Mouse (Mus musculus): ENCODE data around the gene Atp5mpl. TPM values are rescaled to one million over a fixed set of nuclear protein-coding genes. Genes with fewer than 3 reads are reported as not detected.
"Not testable (repeated sequence)": the region's sequence is repeated elsewhere in the genome, so short reads cannot be mapped to it uniquely, and the experiment has no call there.

The Atp5mpl gene
- polyA plus RNA-seq, 1 experiment from 2014 or later, result 1,000 TPM

- Histone ChIP-seq H3K9me3 (ENCODE audit: control insufficient read depth, low read length) (no peaks in the 10 kb centered on the region), H3K4me3 (ENCODE audit: low read depth, low read length) (no peak overlapping the region), H3K9ac (ENCODE audit: low read length) (no peak overlapping the region), H3K4me2 (ENCODE audit: low read length) (no peak overlapping the region), H3K4me1 (replicated peaks; ENCODE audit: control insufficient read depth, insufficient read depth, low read length) (peaks cover 25% of the 10 kb centered on the region), H3K27ac (ENCODE audit: low read depth) (peak overlapping the region; percentile 65), H3K27me3 (replicated peaks; ENCODE audit: control insufficient read depth, insufficient read depth, low read length) (no peaks in the 10 kb centered on the region), H3K36me3 (ENCODE audit: control insufficient read depth, insufficient read depth, low read length) (no peaks in the 10 kb centered on the region)
- DNase-seq (ENCODE audit: low spot score), result no peak
- no peak for ATAC-seq (replicated peaks; ENCODE audit: low FRiP score, low TSS enrichment, low read depth)
- WGBS, result 30% methylated on average over 8 of the region's 8 CpGs
Observed at GRCm38 (mm10) chr12:111945115-111945514, 21.7 kb downstream of the Atp5mpl start.

DNA sequence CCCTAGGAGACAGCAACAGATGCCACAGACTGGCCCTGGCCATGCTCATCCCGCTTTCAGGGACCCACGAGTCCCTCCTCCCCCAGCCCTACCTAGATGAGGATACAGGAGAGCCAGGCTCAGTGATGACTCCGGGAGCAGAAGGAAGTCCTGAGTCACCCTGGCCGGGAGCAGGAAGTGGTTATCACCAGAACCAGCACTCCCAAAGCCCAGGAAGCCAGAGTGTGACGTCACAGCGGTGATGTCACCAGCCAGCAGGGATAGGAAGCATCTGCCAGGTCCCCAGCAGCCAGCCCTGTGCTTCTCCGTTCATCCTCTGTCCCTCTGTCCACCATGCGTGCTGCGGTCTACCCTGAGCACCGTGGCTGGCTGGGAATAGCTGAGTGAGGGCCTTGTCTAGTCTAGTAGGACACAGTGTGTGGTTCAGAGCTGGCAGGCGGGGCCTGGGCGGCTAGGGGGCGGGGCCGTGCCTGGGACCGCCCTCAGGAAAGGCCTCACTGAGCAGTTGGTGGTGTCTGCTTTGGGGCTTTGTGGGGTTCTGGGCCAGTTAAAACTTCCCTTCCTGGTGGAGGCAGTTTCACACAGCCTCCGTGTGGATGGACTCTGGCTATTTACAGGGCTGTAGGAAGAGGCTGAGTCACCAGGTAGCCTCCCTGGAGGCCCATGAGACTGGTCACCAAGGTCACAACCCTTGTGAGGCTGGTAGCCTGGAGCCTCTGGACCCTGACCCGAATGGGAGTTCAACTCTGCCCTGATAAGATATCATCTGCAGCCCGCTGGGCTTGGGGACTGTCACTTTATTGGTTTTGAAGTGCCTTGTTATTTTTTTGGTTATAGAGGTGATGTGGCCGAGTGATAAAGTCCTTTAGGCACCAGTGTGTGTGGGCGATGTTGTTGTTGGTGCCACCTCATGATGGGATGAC lies 22.5 kb downstream of the Atp5mpl start:
- not testable (repeated sequence) for DNase-seq (ENCODE audit: low spot score); H3K36me3 ChIP-seq (ENCODE audit: control insufficient read depth, insufficient read depth, low read length); H3K27me3 ChIP-seq (replicated peaks; ENCODE audit: control insufficient read depth, insufficient read depth, low read length); H3K9me3 ChIP-seq (ENCODE audit: control insufficient read depth, low read length); H3K9ac ChIP-seq (ENCODE audit: low read length)
- ATAC-seq (replicated peaks; ENCODE audit: low FRiP score, low TSS enrichment, low read depth), result peak; percentile 56
- H3K4me1 ChIP-seq (replicated peaks; ENCODE audit: control insufficient read depth, insufficient read depth, low read length), result peaks cover 25% of the 10 kb centered on the region
- WGBS, result 62% methylated on average over 13 of the region's 20 CpGs
- peak overlapping the region; percentile 32; the same call in 1 of the 2 replicates for H3K4me2 ChIP-seq (ENCODE audit: low read length)
- H3K27ac ChIP-seq (ENCODE audit: low read depth), result peak overlapping the region; percentile 65
- 0 out of 2 replicates have a peak overlapping the region, but pooled peaks have one; percentile 6 for H3K4me3 ChIP-seq (ENCODE audit: low read depth, low read length)

GRCm38 (mm10) chr12:111943421-111944064 lies 23.2 kb downstream of the Atp5mpl start:
- H3K4me3 ChIP-seq (ENCODE audit: low read depth, low read length), result 0 out of 2 replicates have a peak overlapping the region, but pooled peaks have one; percentile 6
- no peak overlapping the region for H3K9ac ChIP-seq (ENCODE audit: low read length)

GRCm38 (mm10) chr12:111938623-111939177 lies 28.1 kb downstream of the Atp5mpl start:
- ATAC-seq (replicated peaks; ENCODE audit: low FRiP score, low TSS enrichment, low read depth) (peak; percentile 7; the same call in 1 of the 2 replicates), DNase-seq (ENCODE audit: low spot score) (no peak)
- no peak overlapping the region for H3K4me3 ChIP-seq (ENCODE audit: low read depth, low read length)
- WGBS, result 29% methylated on average over 1 of the region's 1 CpGs
- H3K9ac ChIP-seq (ENCODE audit: low read length), result no peak overlapping the region
- H3K9me3 ChIP-seq (ENCODE audit: control insufficient read depth, low read length), result no peaks in the 10 kb centered on the region
- H3K36me3 ChIP-seq (ENCODE audit: control insufficient read depth, insufficient read depth, low read length), result no peaks in the 10 kb centered on the region
- H3K27me3 ChIP-seq (replicated peaks; ENCODE audit: control insufficient read depth, insufficient read depth, low read length), result no peaks in the 10 kb centered on the region
- H3K4me2 ChIP-seq (ENCODE audit: low read length), result no peak overlapping the region
- H3K4me1 ChIP-seq (replicated peaks; ENCODE audit: control insufficient read depth, insufficient read depth, low read length), result peaks cover 45% of the 10 kb centered on the region
- H3K27ac ChIP-seq (ENCODE audit: low read depth), result peak overlapping the region; percentile 90

More at GRCm38 (mm10) chr12:111943421-111944064, 23.2 kb downstream of the Atp5mpl start:
- H3K9me3 ChIP-seq (ENCODE audit: control insufficient read depth, low read length), result no peaks in the 10 kb centered on the region
- peaks cover 32% of the 10 kb centered on the region for H3K4me1 ChIP-seq (replicated peaks; ENCODE audit: control insufficient read depth, insufficient read depth, low read length)
- 70% methylated on average over 10 of the region's 10 CpGs for WGBS
- H3K27ac ChIP-seq (ENCODE audit: low read depth), result peak overlapping the region; percentile 25; the same call in 1 of the 2 replicates
- no peak for DNase-seq (ENCODE audit: low spot score)
- H3K27me3 ChIP-seq (replicated peaks; ENCODE audit: control insufficient read depth, insufficient read depth, low read length), result no peaks in the 10 kb centered on the region
- H3K4me2 ChIP-seq (ENCODE audit: low read length), result peak overlapping the region; percentile 32; the same call in 1 of the 2 replicates
- 0 out of 2 replicates have a peak, but pooled peaks have one; percentile 2 for ATAC-seq (replicated peaks; ENCODE audit: low FRiP score, low TSS enrichment, low read depth)
- no peaks in the 10 kb centered on the region for H3K36me3 ChIP-seq (ENCODE audit: control insufficient read depth, insufficient read depth, low read length)

DNA sequence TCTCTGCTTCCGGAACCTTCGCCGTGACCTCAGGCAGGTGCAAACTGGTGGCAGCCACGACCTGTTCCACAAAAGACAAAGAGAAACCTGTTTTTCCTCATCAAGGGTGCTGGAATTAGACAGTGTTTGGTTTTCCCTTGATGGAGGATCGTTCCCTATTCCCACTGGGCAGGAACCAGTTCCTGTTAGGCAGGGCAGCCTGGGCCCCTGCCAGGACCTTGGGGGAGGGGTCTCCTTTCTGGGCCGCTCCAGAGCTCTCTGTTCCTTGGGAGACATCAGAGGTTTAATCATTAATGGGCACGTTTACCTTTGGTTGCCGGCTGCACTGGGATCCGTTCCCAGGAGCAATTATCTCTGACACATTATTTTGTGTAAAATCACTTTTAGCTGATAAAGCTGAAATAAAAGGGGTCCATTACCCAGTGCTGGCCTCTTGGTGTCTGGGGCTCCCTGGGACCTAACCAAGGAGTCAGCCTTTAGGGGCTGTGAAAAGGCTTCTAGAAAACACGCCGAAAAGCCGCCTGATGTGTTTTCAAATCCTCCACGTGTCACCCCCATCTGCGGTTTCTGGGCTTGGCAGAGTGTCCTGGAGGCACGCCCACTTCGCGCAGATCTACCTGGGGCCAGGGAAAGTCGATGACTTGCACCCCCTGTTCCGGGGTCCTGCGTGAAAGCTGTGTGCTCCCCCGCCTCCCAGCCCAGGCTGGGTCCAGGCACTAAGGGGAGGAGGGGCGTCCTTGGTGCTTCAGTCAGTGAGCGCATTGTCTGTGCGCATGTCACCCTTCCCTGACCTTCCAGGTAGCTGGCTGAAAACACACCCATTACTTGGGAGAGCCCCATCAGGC lies 29.8 kb downstream of the Atp5mpl start:
- DNase-seq (ENCODE audit: low spot score) (peak; percentile 83), ATAC-seq (replicated peaks; ENCODE audit: low FRiP score, low TSS enrichment, low read depth) (peak; percentile 85)
- Histone ChIP-seq H3K9me3 (ENCODE audit: control insufficient read depth, low read length) (no peaks in the 10 kb centered on the region), H3K4me2 (ENCODE audit: low read length) (peak overlapping the region; percentile 36), H3K36me3 (ENCODE audit: control insufficient read depth, insufficient read depth, low read length) (no peaks in the 10 kb centered on the region), H3K27me3 (replicated peaks; ENCODE audit: control insufficient read depth, insufficient read depth, low read length) (no peaks in the 10 kb centered on the region), H3K4me3 (ENCODE audit: low read depth, low read length) (no peak overlapping the region), H3K4me1 (replicated peaks; ENCODE audit: control insufficient read depth, insufficient read depth, low read length) (peaks cover 50% of the 10 kb centered on the region), H3K9ac (ENCODE audit: low read length) (0 out of 2 replicates have a peak overlapping the region, but pooled peaks have one; percentile 0), H3K27ac (ENCODE audit: low read depth) (peak overlapping the region; percentile 90)
- 22% methylated on average over 24 of the region's 24 CpGs for WGBS

- no peak overlapping the region for H3K9ac ChIP-seq (ENCODE audit: low read length)
- peaks cover 48% of the 10 kb centered on the region for H3K4me1 ChIP-seq (replicated peaks; ENCODE audit: control insufficient read depth, insufficient read depth, low read length)
- no peaks in the 10 kb centered on the region for H3K36me3 ChIP-seq (ENCODE audit: control insufficient read depth, insufficient read depth, low read length)
- no peak overlapping the region for H3K27ac ChIP-seq (ENCODE audit: low read depth)
- H3K27me3 ChIP-seq (replicated peaks; ENCODE audit: control insufficient read depth, insufficient read depth, low read length), result no peaks in the 10 kb centered on the region
- ATAC-seq (replicated peaks; ENCODE audit: low FRiP score, low TSS enrichment, low read depth), result no peak
- no peak for DNase-seq (ENCODE audit: low spot score)
- WGBS, result 60% methylated on average over 2 of the region's 2 CpGs
- no peak overlapping the region for H3K4me2 ChIP-seq (ENCODE audit: low read length)
- no peak overlapping the region for H3K4me3 ChIP-seq (ENCODE audit: low read depth, low read length)
- H3K9me3 ChIP-seq (ENCODE audit: control insufficient read depth, low read length), result no peaks in the 10 kb centered on the region
Observed at GRCm38 (mm10) chr12:111933971-111934370, 32.8 kb downstream of the Atp5mpl start.

DNA sequence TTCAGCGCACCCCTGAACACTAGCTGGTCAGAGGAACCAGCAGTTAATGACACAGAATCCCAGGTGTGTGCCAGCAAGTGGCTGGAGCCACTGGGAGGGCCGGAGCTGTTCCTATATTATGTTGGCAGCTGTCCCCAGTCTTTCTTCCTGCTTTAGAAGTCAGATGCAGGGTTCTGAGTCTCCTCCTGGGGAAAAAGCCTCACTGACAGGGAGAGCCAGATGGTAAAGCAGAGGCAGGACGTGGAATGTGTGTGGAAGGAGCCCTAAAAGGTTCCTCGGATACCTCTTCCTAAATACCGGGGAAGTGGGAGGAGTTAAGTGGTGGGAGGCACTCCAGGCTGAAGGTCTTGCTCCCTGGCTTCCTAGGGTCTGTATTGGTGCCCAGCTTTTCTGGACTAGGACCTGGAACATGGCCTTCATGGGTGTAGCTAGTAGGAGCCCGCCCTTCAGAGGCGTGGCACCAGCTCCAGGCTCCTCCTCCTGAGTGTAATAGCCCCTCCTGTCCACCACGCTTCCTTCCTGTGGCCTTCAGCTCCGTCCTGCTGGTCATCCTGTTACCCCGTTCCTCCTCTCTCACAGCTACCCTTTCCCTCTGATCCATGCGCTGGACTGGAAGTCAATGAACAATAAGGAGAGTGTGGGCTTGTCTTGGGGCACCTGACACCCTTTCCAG lies 33.6 kb downstream of the Atp5mpl start:
- H3K4me2 ChIP-seq (ENCODE audit: low read length), result no peak overlapping the region
- DNase-seq (ENCODE audit: low spot score) (no peak), ATAC-seq (replicated peaks; ENCODE audit: low FRiP score, low TSS enrichment, low read depth) (no peak)
- WGBS, result 58% methylated on average over 11 of the region's 11 CpGs
- H3K4me1 ChIP-seq (replicated peaks; ENCODE audit: control insufficient read depth, insufficient read depth, low read length), result peaks cover 40% of the 10 kb centered on the region
- no peak overlapping the region for H3K27ac ChIP-seq (ENCODE audit: low read depth)
- no peaks in the 10 kb centered on the region for H3K9me3 ChIP-seq (ENCODE audit: control insufficient read depth, low read length)
- H3K9ac ChIP-seq (ENCODE audit: low read length), result no peak overlapping the region
- H3K36me3 ChIP-seq (ENCODE audit: control insufficient read depth, insufficient read depth, low read length), result no peaks in the 10 kb centered on the region
- no peak overlapping the region for H3K4me3 ChIP-seq (ENCODE audit: low read depth, low read length)
- H3K27me3 ChIP-seq (replicated peaks; ENCODE audit: control insufficient read depth, insufficient read depth, low read length), result no peaks in the 10 kb centered on the region
